Mouse (Mus musculus) olfactory bulb, adult 2 months (tissue): ENCODE data around the gene Bmp5. TPM values are rescaled to one million over a fixed set of nuclear protein-coding genes. Genes with fewer than 3 reads are reported as not detected.

Experiments
- H3K27ac ChIP-seq: fragments of 200-500 bp; 2 replicates; pipeline ENCODE4 v1.5.1; 2012; ENCODE audit warnings: low read depth, low read length; ENCODE audit not compliant: insufficient read depth
- H3K4me1 ChIP-seq: fragments of 200-500 bp; 2 replicates; pipeline ENCODE4 v1.6.1; 2012; ENCODE audit warnings: low read length; ENCODE audit not compliant: control insufficient read depth, insufficient read depth
- H3K4me3 ChIP-seq: fragments of 200-500 bp; 2 replicates; pipeline ENCODE4 v1.5.1; 2012; ENCODE audit warnings: mild to moderate bottlenecking, low read depth, low read length, moderate library complexity; ENCODE audit not compliant: insufficient read depth
- CTCF ChIP-seq: fragments of 200-500 bp; IDR thresholded peaks from 2 replicates; pipeline ENCODE4 v1.5.1; 2012; ENCODE audit warnings: low read depth, mild to moderate bottlenecking, low read length, moderate library complexity; ENCODE audit not compliant: insufficient read depth
- POLR2A ChIP-seq: fragments of 200-500 bp; IDR thresholded peaks from 2 replicates; pipeline ENCODE4 v1.6.1; 2012; ENCODE audit warnings: mild to moderate bottlenecking, low read depth, low read length, moderate library complexity; ENCODE audit not compliant: insufficient read depth
- WGBS: fragments of 180-500 bp; shearing (Covaris S2); methylation state at CpG from one replicate; pipeline ENCODE4 v1.1.7; 2018; 5-methylcytosine and 5-hydroxymethylcytosine counted together
- polyA plus RNA-seq: library from polyadenylated mRNA; stranded (reverse); fragments of >200 nt; gene quantifications from 2 replicates; pipeline ENCODE4 v1.2.4, GENCODE M21; 2012; ENCODE audit warnings: low replicate concordance; ENCODE audit not compliant: missing spikeins, insufficient read depth, insufficient read length

Gene Bmp5
- polyA plus RNA-seq, 1 experiment = not detected

DNA sequence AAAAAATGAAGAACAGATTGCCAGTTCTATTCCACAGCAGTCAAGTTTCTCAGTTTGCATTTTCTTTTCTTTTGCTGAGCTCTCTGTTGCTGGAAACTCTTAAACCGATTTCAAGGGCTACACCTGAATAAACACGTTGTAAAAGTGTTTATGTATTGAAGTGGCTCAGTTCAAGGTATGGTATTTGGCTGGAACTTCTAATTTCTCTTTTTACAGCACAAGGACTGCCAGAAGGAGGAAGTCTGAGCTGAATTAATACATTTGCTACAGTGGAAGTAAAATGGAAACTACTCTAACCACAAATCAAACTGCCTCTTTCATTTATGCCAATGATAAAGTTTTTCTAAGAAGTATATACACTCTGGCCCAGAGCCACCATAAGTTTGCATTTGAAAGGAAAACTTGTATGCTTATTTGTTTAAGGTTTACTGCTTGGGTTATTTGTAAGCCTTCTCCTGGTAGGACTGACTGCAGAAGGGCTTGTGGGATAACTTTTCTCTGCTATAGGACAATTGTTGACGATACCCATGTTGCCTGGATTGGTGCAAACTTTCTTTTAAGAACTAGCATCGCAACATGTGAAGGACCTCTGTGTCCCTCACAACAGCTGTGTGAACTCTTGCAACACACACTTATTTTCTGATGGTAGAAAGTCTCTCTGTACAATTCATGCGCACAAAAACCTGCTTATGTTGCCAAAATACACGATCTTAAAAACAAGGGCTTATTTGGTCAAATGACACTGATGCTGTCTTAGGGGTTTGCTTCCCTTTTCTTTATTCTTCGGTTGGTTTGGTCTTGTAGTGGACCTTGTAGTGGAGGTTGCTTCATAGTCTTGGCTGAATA lies 95.4 kb downstream of the Bmp5 start:
- Histone ChIP-seq H3K4me1 (no peaks in the 10 kb centered on the region), H3K4me3 (no peak overlapping the region), H3K27ac (no peak overlapping the region)
- TF ChIP-seq POLR2A (no peak), CTCF (no peak)
- 67% methylated on average over 7 of the region's 7 CpGs for WGBS

DNA sequence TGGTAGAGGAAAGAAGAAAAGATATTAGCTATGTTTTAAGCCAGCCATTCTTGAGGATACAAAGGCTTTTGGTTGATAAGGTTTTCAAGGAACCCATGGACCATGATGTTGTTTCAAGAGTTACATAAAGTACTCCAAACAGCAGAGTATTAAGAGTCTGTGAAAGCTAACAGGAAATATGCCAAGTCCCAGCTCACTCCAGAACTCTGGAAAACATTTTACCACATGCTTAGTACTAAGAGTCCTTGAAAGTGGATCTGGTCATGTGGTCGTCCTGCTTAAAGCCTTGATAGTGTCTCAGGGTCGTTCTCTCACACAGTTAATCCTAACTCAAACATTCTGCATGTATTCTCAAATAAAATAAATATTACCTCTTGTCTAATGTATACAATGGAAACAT lies 101.2 kb downstream of the Bmp5 start:
- no peak overlapping the region for H3K4me3 ChIP-seq
- TF ChIP-seq POLR2A (no peak), CTCF (no peak)
- no peaks in the 10 kb centered on the region for H3K4me1 ChIP-seq
- H3K27ac ChIP-seq = no peak overlapping the region
- WGBS = 74% methylated on average over 2 of the region's 2 CpGs

DNA sequence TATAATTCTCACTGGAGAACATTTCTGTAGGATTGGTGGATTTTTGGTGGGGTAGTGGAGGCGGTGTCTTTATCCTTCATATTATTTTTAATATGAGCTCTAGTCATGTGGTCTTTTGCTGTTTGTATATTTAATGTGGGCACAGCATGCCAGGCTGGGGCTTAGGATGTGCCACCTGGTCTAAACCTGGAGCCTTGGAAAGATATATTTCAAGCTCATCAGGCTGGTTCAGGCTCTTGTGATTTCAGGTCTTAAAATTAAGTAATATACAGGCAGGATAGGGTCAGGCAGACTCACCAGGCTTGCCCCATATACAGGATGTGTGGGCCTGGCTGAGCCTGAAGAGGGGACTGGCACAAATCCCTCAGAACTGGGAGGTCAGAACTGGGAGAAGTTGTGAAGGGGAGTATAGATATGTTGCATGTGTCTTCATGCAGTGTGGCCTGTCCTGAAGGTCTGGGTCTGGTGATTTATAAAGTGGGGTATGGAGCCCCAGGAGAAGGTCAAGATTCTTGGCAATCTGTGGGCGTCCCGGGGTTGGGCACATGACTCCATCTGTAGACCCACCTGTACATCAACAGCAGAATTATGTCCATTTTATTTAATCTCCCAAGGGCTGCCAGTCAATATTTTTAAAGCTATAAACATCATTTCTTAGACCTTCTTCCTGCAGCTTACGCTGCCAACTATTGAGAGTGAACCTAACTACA lies 108.5 kb downstream of the Bmp5 start:
- Histone ChIP-seq H3K27ac (no peak overlapping the region), H3K4me1 (no peaks in the 10 kb centered on the region), H3K4me3 (no peak overlapping the region)
- TF ChIP-seq CTCF (no peak), POLR2A (no peak)
- 95% methylated on average over 4 of the region's 4 CpGs for WGBS

DNA sequence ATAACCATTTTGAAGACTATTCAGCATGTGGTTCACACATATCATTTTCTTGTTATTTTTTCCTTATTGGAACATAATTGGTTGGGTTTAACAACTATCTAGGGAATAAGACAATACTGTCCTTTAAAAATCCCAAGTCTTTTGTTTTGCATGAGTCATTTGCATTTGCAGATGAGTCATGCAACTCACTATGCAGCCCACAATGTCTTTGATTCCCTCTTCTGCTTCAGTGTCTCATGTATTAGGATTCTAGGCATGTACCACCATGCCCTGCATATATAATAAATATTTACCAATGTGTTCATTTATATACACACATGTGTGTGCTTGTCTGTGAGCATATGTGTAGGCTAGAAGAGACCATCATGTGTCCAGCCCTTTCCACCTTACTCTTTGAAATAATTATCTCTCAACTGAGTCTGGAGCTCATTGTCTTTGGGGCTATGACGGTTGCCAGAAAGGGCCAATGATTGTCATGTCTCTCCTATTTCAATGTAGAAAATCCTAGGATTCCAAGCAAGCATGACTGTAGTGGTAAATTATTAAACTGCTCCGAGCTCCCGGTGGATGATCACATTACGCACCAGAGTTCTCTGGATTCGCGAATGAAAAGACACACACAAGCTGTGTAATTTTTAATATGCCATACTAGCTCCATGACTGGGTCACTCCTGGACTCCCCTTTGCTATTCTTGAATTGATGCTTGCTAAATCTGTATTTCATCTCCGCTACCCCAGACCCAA lies 111.8 kb downstream of the Bmp5 start:
- H3K4me1 ChIP-seq = no peaks in the 10 kb centered on the region
- no peak overlapping the region for H3K4me3 ChIP-seq
- TF ChIP-seq CTCF (no peak), POLR2A (no peak)
- WGBS = 88% methylated on average over 7 of the region's 7 CpGs
- H3K27ac ChIP-seq = no peak overlapping the region

DNA sequence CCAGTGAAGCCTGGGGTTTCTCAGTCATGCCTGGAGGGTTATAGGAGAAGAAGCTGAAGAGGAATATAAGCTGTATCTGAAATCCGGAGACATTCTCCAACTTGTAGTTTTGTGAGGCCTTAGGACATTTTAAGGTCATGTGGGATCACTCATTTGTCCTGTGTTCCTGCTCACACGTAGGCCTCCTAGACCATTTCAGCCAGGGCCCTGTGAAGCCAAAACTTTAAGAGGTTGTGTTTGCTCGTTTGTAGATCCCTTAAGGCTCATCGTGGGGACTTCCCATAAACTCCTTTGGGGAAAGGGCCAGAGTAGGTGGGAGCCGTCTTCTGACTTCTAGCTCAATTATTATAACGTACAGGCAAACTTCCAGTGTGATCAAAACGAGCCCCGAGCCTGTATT lies 121.8 kb downstream of the Bmp5 start:
- Histone ChIP-seq H3K4me1 (no peaks in the 10 kb centered on the region), H3K27ac (no peak overlapping the region), H3K4me3 (no peak overlapping the region)
- WGBS = 79% methylated on average over 8 of the region's 8 CpGs
- TF ChIP-seq CTCF (no peak), POLR2A (no peak)

DNA sequence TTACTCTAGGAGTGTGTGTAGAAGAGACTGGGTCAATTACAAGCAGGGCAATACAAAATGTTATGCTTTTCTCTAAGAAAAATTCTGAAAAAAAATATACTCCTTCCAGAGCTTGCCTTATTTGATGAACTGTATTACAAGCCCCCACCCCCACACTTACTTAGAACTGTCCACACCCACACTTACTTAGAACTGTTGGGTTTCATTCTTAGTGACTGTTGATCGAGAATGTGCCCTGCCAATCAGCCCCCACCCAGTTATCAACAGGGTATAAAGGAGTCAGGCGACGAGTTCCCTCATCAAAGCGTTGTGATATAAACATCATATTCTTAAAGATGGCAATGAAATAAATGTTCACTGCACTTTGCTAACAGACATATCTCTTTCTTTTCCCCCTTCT lies 122.9 kb downstream of the Bmp5 start:
- no peak overlapping the region for H3K27ac ChIP-seq
- no peaks in the 10 kb centered on the region for H3K4me1 ChIP-seq
- no peak for TF ChIP-seq CTCF
- no peak for TF ChIP-seq POLR2A
- 86% methylated on average over 4 of the region's 4 CpGs for WGBS
- no peak overlapping the region for H3K4me3 ChIP-seq

DNA sequence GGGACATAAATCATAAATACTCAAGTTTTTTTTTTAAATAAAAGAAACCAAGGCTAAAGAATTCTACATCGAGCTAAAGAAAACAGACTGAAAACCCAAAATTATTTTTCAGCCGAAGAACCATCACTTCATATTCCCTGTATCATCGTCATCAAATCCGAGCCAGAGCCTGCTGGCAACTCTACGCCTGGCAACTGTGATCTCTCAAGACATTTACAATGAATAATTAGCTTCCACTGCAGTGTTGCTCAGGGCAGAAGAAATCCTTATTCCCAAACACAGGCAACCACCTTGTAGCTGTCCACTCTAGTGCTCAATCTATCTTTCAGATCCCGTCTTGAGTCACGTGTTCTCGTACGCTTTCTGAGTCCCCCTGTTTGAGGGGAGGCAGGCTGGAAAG lies 126.1 kb downstream of the Bmp5 start:
- Histone ChIP-seq H3K4me3 (no peak overlapping the region), H3K27ac (no peak overlapping the region), H3K4me1 (no peaks in the 10 kb centered on the region)
- WGBS = 71% methylated on average over 9 of the region's 9 CpGs
- no peak for TF ChIP-seq POLR2A
- no peak for TF ChIP-seq CTCF

DNA sequence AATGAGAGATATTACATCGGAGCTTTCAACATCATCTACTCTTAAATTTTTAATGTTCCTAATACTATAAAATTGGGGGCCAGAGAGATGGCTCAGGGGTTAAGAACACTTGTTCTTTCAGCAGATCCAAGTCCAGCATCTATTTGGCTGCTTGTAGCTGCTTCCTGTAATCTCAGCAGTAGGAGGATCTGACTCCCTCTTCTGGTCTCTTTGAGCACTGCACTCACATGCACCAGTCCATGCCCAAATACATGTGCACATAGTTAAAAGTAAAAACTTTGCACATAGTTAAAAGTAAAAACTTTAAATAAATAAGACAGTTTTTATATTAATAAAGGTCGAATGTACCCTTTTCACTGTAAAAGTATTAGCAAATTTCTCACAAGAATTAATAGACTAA lies 130.3 kb downstream of the Bmp5 start:
- WGBS = 54% methylated on average over 2 of the region's 2 CpGs
- H3K4me1 ChIP-seq = no peaks in the 10 kb centered on the region
- H3K4me3 ChIP-seq = no peak overlapping the region
- TF ChIP-seq POLR2A (no peak), CTCF (no peak)
- no peak overlapping the region for H3K27ac ChIP-seq
